Mouse (Mus musculus) lung, adult 2 months (tissue): ENCODE results near the gene Wdr66. TPM values are rescaled to one million over a fixed set of nuclear protein-coding genes. Genes with fewer than 3 reads are reported as not detected.

ENCODE experiments used
- DNase-seq: peaks from one replicate; pipeline ENCODE4 v3.0.0; 2022
- H3K4me1 ChIP-seq: fragments of 200-500 bp; 2 replicates; pipeline ENCODE4 v1.6.1; 2011; ENCODE audit warnings: low read length; ENCODE audit not compliant: control insufficient read depth, insufficient read depth
- H3K4me3 ChIP-seq: fragments of 200-500 bp; replicated peaks from 2 replicates; pipeline ENCODE3; 2011; ENCODE audit warnings: low read depth, mild to moderate bottlenecking, control low read depth, low read length; ENCODE audit errors: extremely low read depth
- CTCF ChIP-seq: fragments of 200-500 bp; IDR thresholded peaks from 2 replicates; pipeline ENCODE4 v1.5.1; 2011; ENCODE audit warnings: mild to moderate bottlenecking, low read length, control low read depth; ENCODE audit not compliant: insufficient read depth
- POLR2A ChIP-seq: fragments of 200-500 bp; IDR thresholded peaks from 2 replicates; pipeline ENCODE4 v1.6.1; 2011; ENCODE audit warnings: low read depth, mild to moderate bottlenecking, control low read depth, low read length, borderline replicate concordance; ENCODE audit errors: extremely low read depth
- WGBS: fragments of 180-500 bp; shearing (Covaris S2); methylation state at CpG from one replicate; pipeline ENCODE4 v1.1.7; 2018; 5-methylcytosine and 5-hydroxymethylcytosine counted together
- polyA plus RNA-seq: library from polyadenylated mRNA; depleted of rRNA; stranded (reverse); fragments of >200 nt; gene quantifications from 2 replicates; pipeline ENCODE4 v1.2.3, GENCODE M21; 2012

Gene Wdr66
- polyA plus RNA-seq, 1 experiment, result 9.1 TPM

- H3K4me1 ChIP-seq, result 0 out of 2 replicates have a peak, but pooled peaks cover 2% of the 10 kb centered on the region
- TF ChIP-seq CTCF (no peak), POLR2A (no peak)
- 67% methylated on average over 7 of the region's 7 CpGs for WGBS
- no peak overlapping the region for H3K4me3 ChIP-seq
- DNase-seq, result no peak
These were observed 94.9 kb downstream of the Wdr66 start for GRCm38 (mm10) chr5:123346701-123347270.

- Histone ChIP-seq H3K4me1 (0 out of 2 replicates have a peak, but pooled peaks cover 2% of the 10 kb centered on the region), H3K4me3 (no peak overlapping the region)
- WGBS, result 80% methylated on average over 2 of the region's 2 CpGs
- DNase-seq, result no peak
- TF ChIP-seq POLR2A (no peak), CTCF (no peak)
These were observed 96.1 kb downstream of the Wdr66 start for GRCm38 (mm10) chr5:123347985-123348384.

GRCm38 (mm10) chr5:123350386-123350785, 98.5 kb downstream of the Wdr66 start:
- no peak for DNase-seq
- no peaks in the 10 kb centered on the region for H3K4me1 ChIP-seq
- no peak overlapping the region for H3K4me3 ChIP-seq
- TF ChIP-seq CTCF (peak; percentile 18; the same call in 1 of the 2 replicates), POLR2A (no peak)
- WGBS, result 51% methylated on average over 10 of the region's 10 CpGs

- TF ChIP-seq CTCF (no peak), POLR2A (no peak)
- peak; percentile 56 for DNase-seq
- WGBS, result 59% methylated on average over 11 of the region's 11 CpGs
- Histone ChIP-seq H3K4me1 (no peaks in the 10 kb centered on the region), H3K4me3 (no peak overlapping the region)
These were observed 104.0 kb downstream of the Wdr66 start for GRCm38 (mm10) chr5:123355918-123356317.

GRCm38 (mm10) chr5:123357253-123357652, 105.4 kb downstream of the Wdr66 start:
- DNase-seq, result no peak
- H3K4me3 ChIP-seq, result no peak overlapping the region
- WGBS, result 89% methylated on average over 4 of the region's 4 CpGs

GRCm38 (mm10) chr5:123359431-123359830, 107.5 kb downstream of the Wdr66 start:
- Histone ChIP-seq H3K4me1 (peaks cover 6% of the 10 kb centered on the region), H3K4me3 (no peak overlapping the region)
- 88% methylated on average over 6 of the region's 6 CpGs for WGBS
- DNase-seq, result no peak
- no peak for TF ChIP-seq POLR2A
- no peak for TF ChIP-seq CTCF

More at GRCm38 (mm10) chr5:123357253-123357652, 105.4 kb downstream of the Wdr66 start:
- TF ChIP-seq CTCF, result no peak
- no peak for TF ChIP-seq POLR2A
- H3K4me1 ChIP-seq, result no peaks in the 10 kb centered on the region

GRCm38 (mm10) chr5:123362911-123363310, 111.0 kb downstream of the Wdr66 start:
- no peak for DNase-seq
- 76% methylated on average over 4 of the region's 4 CpGs for WGBS
- TF ChIP-seq CTCF, result peak; percentile 30; the same call in 1 of the 2 replicates
- no peak for TF ChIP-seq POLR2A
- Histone ChIP-seq H3K4me1 (peaks cover 8% of the 10 kb centered on the region), H3K4me3 (no peak overlapping the region)

- peaks cover 8% of the 10 kb centered on the region for H3K4me1 ChIP-seq
- no peak overlapping the region for H3K4me3 ChIP-seq
- no peak for DNase-seq
- 36% methylated on average over 11 of the region's 11 CpGs for WGBS
- TF ChIP-seq POLR2A (peak; percentile 19; the same call in 1 of the 2 replicates), CTCF (no peak)
These were observed 112.5 kb downstream of the Wdr66 start for GRCm38 (mm10) chr5:123364302-123364971.

GRCm38 (mm10) chr5:123368869-123369488, 117.1 kb downstream of the Wdr66 start:
- peaks cover 6% of the 10 kb centered on the region for H3K4me1 ChIP-seq
- no peak for TF ChIP-seq POLR2A
- TF ChIP-seq CTCF, result peak; percentile 97
- 75% methylated on average over 13 of the region's 13 CpGs for WGBS
- no peak overlapping the region for H3K4me3 ChIP-seq
- DNase-seq, result peak; percentile 44

GRCm38 (mm10) chr5:123370049-123370448, 118.1 kb downstream of the Wdr66 start:
- 88% methylated on average over 5 of the region's 5 CpGs for WGBS
- H3K4me1 ChIP-seq, result no peaks in the 10 kb centered on the region
- H3K4me3 ChIP-seq, result no peak overlapping the region
- DNase-seq, result no peak
- TF ChIP-seq POLR2A, result no peak
- TF ChIP-seq CTCF, result no peak
